Mouse (Mus musculus) hematopoietic stem cell, adult 5-6 weeks (primary cell): Measurements from ENCODE around the gene Wnk2. TPM values are rescaled to one million over a fixed set of nuclear protein-coding genes. Genes with fewer than 3 reads are reported as not detected.
A peak's percentile ranks its signal among the peaks of the same experiment; 100 is the strongest.

Experiments
- ATAC-seq, 2 experiments: fragments of 125-278 bp in 1 of 2; replicated peaks in 1 of 2; 2 replicates each; pipeline ENCODE4 v1.8.0; 2016 to 2017; ENCODE audit warnings: inconsistent platforms in 2 of 2, mild to moderate bottlenecking in 2 of 2, moderate number of reproducible peaks in 2 of 2, low read depth in 1 of 2, moderate TSS enrichment in 1 of 2; ENCODE audit not compliant: low FRiP score in 2 of 2, poor library complexity in 2 of 2, severe bottlenecking in 2 of 2, insufficient read depth in 1 of 2, low TSS enrichment in 1 of 2
- total RNA-seq: library from RNA; stranded (forward); fragments of 172-1452, 232-1000 nt; gene quantifications from 2 replicates; pipeline ENCODE4 v1.2.3, GENCODE M21; 2017

Wnk2 gene
- total RNA-seq, 1 experiment from 2014 or later, result not detected

- no peak for ATAC-seq
Observed at GRCm38 (mm10) chr13:49148687-49149086, 873 bp upstream of the Wnk2 start.

GRCm38 (mm10) chr13:49147007-49147857, 582 bp downstream of the Wnk2 start:
- ATAC-seq, result no peak

- no peak for ATAC-seq
Observed at GRCm38 (mm10) chr13:49146698-49147006, 1.2 kb downstream of the Wnk2 start.

GRCm38 (mm10) chr13:49146040-49146697, 1.6 kb downstream of the Wnk2 start:
- ATAC-seq, result no peak

GRCm38 (mm10) chr13:49145396-49145795, 2.4 kb downstream of the Wnk2 start:
- ATAC-seq, result no peak

GRCm38 (mm10) chr13:49144451-49144850, 3.4 kb downstream of the Wnk2 start:
- no peak for ATAC-seq

GRCm38 (mm10) chr13:49143323-49143722, 4.5 kb downstream of the Wnk2 start:
- ATAC-seq, result no peak

GRCm38 (mm10) chr13:49142396-49142795, 5.4 kb downstream of the Wnk2 start:
- no peak for ATAC-seq

GRCm38 (mm10) chr13:49140567-49140966, 7.2 kb downstream of the Wnk2 start:
- no peak for ATAC-seq

GRCm38 (mm10) chr13:49134491-49134890, 13.3 kb downstream of the Wnk2 start:
- ATAC-seq, result no peak

GRCm38 (mm10) chr13:49133125-49133524, 14.7 kb downstream of the Wnk2 start:
- no peak for ATAC-seq

- peak in 1 of 2 experiments; percentile 37; a peak in 1 of 4 replicates for ATAC-seq
Observed at GRCm38 (mm10) chr13:49131946-49132687, 15.7 kb downstream of the Wnk2 start.

- ATAC-seq, result no peak
Observed at GRCm38 (mm10) chr13:49131342-49131855, 16.4 kb downstream of the Wnk2 start.

GRCm38 (mm10) chr13:49129845-49130244, 18.0 kb downstream of the Wnk2 start:
- no peak for ATAC-seq

GRCm38 (mm10) chr13:49129154-49129553, 18.7 kb downstream of the Wnk2 start:
- no peak for ATAC-seq

- no peak for ATAC-seq
Observed at GRCm38 (mm10) chr13:49127844-49128631, 19.8 kb downstream of the Wnk2 start.

GRCm38 (mm10) chr13:49122106-49122505, 25.7 kb downstream of the Wnk2 start:
- ATAC-seq, result no peak
